Mouse (Mus musculus) lung, postnatal 4 days (tissue): Measurements from ENCODE around the gene Arhgap25.
A peak's percentile ranks its signal among the peaks of the same experiment; 100 is the strongest.
"Not testable (repeated sequence)": the region's sequence is repeated elsewhere in the genome, so short reads cannot be mapped to it uniquely, and the experiment has no call there.

ENCODE experiments used
- DNase-seq, 2 experiments: peaks; one replicate each; pipeline ENCODE4 v3.0.0; 2021

Gene Arhgap25

DNA sequence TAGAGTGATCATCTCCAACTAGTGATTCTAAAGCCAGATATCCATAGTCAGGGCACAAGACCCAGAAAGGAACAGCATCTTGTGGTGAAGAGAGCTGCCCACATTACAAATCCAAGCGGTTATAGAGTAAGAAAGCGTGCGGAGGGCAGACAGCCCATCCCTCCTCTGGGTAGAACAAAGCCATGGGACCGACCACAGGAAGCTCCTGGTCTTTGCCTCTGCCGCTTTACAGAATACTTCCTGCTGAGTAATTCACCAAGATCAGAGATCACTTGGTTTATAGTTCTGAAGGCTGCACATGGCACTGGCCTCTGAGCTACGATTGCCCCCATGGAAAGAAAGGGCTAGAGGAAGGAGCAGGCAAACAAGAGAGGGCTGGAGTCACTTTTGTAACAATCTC, 30.6 kb downstream of the Arhgap25 start:
- no peak for DNase-seq

DNA sequence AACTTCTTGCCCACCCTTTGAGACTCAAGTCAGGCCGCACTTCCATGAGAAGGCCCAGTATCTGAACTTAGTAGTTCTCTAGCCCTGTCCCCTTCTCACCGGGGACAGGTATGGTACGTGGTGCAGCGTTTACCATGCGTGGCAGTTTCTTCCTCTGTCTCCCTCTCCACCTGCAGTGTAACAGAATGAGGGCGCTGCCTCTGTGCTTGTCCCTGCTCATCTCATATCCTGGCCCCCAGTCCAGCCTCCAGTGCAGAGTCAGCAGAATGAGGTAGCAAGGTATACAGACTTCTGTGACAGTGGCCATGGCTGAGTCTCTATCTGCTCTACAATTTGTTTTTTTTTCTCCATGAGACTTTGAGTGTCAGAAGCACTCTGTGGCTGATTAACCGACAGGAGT, 32.4 kb downstream of the Arhgap25 start:
- no peak for DNase-seq

DNA sequence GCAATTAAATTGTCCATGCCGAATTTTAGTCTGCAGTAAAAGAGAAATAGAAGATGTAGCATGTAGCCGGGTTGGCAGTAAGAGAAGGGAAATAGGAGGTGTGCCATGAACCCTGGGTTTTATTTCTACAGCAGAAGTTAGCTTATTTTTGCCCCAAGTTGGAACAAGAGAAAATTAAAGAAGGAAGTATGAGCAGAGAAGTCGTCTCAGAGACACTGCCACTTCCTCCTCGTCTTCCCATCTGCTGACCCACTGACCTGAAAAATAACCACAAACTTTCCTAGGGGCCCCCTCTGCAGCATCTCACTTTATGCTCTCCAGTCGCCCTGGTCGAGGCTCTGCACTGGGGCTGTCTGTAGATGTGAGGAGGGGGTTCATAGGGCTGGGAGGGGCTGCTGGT, 33.3 kb downstream of the Arhgap25 start:
- no peak for DNase-seq

DNA sequence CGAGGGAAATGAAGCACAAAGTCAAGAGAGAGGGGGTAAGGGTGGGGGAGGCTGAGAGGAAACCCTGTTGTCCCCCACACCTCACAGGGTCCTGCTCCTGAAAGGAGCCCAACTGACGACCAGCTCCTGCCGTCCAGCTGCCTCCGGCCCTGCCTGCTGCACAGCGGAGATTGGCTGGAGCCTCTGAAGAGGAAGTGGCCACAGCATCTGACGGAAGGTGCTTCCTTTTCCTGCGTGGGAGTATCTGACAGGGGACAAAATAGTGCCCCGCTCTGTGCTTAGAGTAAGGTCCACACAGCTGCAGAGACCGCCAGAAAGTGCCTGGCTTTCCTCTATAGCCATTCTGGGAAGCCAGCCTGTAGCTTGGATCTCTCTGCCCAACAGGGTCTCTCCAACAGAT, 36.9 kb downstream of the Arhgap25 start:
- peak; percentile 70 to 76 for DNase-seq

DNA sequence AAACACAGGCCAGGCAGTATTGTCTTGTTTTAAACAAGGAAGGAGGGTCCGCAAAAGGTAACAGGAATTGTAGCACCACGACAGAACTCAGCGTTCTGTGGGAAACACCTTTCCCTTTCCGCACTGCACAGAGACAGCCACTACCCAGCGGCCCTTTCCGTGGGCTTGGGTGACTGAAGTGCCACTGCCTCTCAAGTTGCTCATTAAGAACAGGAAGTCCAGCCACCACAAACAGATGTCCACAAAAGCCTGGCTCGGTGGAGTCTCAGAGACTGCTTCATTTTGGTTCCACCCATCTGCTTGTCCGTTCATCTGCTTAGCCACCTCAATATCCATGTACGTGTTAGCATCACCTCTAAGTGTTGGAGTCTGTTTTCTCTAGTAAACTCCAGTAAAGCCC, 38.7 kb downstream of the Arhgap25 start:
- DNase-seq: peak; percentile 49 to 52

DNA sequence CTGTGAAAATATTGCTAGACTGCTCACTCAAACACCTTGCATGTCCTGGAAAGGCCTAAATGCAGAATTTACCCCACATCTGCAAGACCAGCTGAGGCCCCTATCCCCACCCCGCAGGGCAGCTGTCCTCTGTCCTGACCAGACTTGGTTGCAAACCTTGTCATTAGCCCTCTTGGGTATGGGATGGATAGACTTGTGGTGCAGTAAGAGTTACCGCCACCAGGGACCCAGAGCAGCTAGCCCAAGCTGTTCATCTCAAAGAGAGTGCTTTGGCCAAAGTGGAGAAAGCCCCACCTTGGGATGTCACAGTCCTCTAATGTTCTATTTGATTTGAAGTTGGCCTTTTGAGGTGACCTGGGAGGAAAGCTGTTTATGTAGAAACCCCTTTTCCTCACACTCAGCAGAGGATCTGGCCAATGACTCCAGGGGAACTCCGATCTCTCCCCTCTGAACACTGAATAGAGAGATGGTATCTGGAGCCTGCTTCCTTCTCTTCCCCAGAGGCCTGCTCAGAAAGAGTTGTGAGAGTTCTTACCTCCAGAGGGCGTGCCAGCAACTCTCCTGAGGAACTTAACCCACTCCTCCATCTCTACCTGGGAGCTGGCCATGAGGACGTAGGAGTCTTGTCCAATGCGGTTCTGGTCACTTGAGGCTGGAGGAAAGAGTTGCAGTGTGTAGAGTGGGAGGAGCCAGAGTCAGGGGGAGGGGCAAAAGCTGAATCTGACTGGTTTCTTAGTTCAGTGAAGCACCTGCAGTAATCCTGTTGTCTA, 45.2 kb downstream of the Arhgap25 start:
- peak; percentile 50 to 53 for DNase-seq

DNA sequence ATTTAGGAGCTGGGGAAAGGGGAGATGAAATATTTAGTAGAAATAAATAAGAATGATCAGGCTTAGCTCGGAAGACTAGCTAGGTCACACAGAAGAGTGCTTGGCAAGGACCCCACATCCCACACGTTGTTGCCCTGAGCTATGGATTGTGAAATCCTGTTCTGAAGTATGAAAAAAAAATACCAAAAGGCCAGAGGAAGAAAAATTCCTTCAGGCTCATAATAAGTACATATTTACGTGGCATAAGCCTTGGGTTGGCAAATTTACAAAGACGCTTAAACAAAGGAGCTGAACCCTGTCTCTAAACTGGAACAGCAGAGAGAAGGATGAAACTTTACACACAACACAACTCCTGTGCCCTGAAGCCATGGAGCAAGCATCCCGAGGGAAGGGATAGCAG, 48.3 kb downstream of the Arhgap25 start:
- DNase-seq: no peak

DNA sequence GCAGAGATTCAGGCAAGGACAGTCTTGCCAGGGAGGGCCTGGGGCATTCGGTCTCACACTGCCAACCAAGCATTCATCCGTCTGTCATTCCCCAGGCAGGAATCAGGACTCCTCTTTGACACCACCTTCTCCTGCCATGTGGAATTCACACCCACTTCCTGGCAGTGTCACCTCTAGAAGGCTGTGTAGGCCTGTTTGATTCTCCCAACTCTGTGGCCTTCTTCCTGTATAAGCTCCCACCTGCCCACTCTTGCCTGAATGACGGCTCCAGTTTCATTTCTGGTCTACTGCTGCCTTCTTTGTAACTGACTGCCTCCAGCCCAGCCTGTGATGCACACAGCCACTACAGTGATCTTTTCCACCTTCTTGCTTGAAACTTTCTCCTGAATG, 49.2 kb downstream of the Arhgap25 start:
- DNase-seq: no peak

DNA sequence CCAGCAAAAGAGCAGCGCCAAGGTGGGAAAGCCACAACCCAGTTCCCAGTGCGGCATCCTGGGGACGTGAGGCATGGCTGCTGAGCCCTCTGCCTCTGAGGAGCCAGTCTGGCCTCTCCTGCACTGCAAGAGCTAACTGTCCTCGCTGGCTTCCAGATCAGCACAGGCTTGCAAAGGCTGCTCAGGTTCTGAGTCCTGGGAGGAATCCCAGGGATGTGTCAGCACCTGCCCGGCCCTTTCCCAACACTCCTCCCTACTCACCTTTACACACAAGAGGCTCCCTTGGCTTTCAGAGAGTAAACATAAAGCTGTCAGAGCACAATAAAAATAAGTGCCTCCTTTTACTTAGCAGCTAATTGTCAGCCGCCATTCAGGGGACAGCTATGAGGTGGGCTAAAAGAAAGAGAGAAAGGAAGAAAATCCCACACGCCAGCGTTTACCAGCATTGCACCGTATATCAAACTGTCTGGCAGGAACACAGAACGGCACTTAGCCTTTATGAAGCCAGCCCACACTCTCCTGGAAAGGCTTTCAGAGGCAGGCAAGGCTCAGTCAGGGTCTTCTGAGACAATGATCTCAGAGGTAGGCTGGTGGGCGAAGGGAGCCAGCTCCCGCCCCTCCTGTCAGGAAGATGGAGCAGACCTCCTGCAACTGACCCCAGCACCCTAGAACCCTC, 49.7 kb downstream of the Arhgap25 start:
- no peak for DNase-seq

DNA sequence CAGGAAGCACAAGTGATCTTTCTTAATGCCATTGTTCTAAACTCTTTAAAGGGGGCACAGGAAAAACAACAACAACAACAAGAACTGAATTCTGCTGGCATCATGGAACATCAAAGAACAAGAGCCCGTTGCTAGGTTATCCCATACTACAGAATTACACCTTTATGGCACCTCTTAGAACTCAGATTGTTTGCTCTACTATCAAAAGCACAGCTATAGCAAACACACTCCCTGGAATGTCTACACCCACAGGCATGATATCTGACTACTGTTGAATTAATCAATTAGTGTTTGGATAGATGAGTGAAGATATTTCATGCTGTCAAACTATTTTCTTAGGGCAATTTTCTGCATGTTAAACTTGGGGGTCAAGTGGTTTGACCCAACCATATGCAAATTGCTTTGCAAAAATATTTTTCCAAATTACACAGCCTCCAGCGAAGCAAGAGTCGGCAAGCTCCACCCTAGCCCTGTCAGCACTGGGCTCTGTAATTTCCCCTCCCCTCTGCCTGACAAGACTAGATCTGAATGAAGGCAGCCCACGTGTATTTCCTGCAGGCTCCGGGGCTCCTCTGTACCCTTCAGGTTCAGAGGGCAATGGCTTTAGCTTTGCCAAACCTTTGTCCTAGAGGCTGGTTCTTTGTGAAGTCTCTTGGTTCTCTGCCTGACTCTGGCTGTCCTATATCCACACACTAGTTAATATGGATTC, 53.6 kb downstream of the Arhgap25 start:
- DNase-seq: no peak

DNA sequence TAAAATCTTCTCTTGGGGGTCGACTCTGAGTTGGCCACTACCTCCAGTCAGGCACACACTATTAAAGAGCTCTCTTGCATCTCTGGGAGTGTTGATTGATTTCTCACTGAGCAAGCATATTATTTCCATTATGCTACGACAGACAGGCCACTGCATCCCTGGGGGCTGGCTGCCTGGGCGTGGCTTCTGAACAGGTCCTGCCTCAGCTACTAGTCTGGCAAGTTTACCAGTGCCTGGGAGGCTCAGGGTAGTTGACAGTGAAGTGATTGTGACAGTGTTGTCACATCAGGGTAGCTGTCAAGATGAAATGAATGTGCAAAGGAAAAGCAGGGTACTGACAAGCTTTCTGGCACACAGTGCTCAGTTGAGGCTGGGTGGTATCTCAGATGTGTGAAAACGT, 54.2 kb downstream of the Arhgap25 start:
- DNase-seq: no peak

DNA sequence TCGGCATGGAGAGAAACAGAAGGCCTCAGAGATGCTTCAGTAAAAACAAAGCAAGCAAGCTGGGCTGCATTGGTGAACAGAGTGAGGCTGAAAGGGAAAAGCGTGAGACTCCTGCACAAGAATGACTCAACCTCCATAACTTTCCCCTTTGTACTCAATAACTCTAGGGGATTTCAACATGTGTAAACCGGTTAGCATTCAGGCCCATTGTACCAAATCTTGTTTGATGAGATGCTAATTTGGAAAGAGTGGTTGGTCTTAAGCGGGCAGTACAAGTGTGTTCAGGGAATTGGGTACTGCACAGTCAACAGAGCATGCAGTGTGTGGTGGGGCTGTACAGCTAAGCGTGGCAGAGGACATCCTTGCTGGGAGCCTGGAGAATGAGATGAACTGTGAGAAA, 57.8 kb downstream of the Arhgap25 start:
- DNase-seq: no peak

DNA sequence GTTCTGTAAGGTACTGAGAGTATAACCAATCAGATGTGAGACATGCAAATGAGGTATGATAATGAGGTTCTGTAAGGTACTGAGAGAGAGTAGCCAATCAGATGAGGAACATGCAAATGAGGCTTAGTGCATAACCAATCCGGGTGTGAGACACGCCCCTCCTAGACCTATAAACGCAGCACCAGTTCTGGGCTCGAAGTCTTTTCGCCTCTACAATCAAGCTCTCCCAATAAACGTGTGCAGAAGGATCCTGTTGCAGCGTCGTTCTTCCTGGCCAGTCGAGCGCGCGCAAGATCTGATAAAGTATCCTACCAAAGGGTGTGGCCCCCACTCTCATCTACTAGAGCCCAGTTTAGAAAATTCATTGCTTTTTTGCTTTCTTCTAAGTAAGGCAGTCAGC, 63.0 kb downstream of the Arhgap25 start:
- not testable (repeated sequence) for DNase-seq

DNA sequence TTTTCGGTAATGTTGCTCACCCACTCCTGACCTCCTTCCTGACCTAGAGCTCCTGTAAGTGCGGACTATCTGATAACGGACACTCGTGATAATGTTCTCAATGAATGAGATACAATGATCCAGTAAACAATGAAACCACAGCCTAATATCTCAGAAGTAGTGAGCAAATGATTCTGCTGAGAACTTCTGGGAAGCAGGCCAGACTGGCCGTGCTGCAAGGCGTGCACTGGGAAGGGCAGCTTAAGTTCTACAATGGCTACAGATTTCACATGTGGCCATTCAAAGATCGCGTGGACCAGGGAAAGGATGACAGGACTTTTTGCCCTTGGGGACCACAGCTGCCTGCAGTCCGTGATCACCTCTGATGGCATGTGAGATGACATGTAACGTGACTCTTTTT, 64.7 kb downstream of the Arhgap25 start:
- DNase-seq: peak; percentile 17 to 41

DNA sequence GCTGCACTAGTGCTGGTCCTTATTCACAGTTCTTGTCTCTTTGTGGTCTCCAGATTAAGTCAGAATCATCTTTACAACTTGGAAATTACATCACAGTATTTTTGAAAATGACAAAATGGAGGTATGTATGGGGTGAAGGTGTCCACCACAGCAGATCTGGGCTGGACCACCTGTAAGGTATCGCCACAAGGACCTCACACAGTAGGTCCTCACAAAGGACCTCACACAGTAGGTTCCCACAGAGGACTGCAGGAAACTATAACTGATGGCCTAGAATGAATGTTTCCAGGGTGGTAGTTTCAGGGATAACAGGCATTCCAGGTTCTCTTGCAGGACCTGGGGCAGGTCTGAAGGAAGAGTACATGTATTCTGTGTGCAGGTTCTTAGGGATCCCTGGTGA, 65.7 kb downstream of the Arhgap25 start:
- no peak for DNase-seq

DNA sequence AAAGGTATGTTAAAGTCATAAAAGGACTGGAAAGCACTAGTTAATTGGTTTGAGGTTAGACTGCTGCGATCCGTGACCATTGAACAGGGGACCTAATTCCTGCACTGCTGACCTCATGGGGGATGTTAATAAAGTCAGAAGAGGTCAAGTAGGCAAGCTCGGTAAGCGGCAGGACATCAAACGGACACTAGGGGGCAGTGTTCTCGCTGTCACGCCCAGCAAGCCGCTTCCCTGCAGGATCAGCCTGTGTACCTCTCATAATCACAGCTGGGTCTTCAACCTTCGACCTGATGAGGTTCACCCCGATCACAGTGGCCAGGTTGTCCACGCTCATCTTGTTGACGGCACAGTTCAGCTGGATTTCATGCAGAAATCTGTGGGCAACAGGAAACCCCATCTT, 66.8 kb downstream of the Arhgap25 start:
- DNase-seq: peak; percentile 64 to 76

DNA sequence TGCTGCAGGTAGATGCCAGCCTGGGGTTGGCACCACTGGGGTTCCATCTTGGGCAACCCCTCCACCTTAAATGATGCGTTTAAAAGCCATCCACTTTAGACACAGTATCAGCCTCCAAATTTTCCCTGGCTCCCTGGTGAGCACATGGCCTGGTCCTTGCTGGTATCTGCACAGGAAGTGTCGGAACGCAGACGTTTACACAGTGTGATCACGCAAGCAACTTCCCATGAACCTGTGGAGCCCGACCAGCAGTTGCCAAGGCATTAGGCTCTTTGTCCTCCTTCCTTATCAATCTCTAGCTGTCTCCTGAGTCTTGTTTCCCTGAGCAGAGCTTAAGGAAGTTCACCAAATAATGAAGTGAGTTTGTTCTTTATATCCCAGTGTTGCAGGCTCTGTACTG, 77.6 kb downstream of the Arhgap25 start:
- peak; percentile 22 to 57 for DNase-seq

DNA sequence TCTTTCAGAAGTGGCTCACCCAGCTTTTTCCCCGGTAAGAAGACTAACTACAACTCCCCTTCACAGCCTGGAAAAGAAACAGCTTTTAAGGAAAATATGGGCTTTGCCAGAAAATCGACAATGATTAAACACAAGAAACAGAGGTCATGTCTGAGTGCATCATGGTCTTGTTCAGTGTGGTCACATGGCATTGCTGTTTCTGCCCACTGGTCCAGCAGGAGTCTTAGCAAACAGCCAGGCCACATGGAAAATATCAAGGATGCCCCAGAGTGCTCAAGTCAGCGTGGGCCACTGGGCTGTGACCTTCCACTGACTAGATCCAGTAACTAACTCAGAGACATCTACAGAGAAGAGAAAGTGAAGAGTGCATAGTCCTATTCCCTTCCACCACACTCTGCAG, 81.3 kb downstream of the Arhgap25 start:
- DNase-seq: no peak

DNA sequence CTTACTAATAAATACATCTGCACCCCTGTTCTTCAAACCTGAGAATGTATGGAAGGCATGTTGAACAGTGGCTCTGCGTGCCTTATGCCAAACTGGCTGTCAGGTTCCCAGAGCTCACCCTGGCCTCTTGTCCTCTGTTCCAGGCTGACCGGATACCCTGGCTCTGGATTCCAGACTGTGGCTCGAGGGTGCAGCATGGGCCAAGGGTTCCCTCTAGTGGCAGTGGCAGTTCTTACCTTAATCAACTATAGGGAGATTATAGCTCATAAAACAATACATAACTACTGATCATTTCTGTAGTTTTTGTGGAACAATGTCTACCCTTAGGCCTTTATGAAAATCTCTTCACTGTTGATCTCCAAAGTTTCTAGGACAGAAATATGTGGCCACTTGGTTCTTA, 82.0 kb downstream of the Arhgap25 start:
- peak; percentile 49 to 58 for DNase-seq

DNA sequence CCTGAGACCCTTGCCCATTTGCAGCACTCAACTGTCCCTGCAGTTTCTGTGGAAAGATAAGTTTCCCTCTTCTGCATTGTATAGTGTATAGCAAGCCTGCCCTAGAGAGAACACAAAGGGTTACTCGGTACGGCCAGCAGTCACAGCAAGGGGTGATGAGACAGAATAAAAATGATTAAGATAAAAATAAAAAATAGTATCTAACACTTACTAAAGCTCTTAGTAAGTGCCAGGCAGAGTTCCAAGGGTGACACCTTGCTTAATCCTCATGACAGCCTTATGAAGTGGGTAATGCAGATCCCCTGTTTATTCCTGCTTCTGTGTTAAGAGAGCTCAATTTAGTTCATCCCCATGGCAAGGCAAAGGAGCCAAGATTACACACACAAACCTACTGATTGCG, 83.5 kb downstream of the Arhgap25 start:
- no peak for DNase-seq

DNA sequence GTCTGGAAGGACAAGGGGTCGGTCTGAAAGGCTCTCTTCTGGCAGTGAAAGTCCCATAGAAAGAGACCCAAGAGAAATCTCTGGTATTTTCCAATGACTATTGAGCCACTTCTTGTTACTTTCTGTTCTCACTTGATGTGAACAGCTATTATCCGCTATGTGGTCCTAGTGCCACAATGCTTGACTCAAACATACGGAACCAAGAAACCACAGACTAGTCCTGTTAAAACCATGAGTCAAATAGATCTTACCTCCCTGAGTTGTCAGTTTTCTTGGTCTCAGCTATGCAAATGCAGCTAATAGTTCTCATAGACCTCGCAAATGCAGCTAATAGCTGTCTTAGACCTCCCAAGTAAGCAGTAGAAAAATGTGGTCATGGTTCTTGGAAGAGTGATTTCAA, 85.8 kb downstream of the Arhgap25 start:
- DNase-seq: no peak

DNA sequence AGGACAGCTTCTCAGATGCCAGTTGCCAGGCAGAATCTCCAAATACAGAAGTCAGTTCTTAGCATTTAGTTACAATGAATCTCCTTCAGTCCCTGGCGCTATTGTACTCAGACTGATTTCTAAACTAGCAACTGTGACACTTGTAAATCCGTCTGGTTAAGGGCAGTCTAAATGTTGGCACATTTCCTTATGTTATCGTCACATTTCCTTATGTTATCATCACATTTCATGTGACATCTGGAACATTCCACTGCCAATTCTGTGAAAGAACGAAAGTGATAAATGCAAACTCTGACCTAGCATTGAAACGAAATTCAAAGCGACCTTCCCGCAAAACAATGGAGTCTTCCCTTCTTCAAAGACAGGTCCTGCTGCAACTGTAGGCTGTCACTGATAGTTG, 87.8 kb downstream of the Arhgap25 start:
- no peak for DNase-seq

DNA sequence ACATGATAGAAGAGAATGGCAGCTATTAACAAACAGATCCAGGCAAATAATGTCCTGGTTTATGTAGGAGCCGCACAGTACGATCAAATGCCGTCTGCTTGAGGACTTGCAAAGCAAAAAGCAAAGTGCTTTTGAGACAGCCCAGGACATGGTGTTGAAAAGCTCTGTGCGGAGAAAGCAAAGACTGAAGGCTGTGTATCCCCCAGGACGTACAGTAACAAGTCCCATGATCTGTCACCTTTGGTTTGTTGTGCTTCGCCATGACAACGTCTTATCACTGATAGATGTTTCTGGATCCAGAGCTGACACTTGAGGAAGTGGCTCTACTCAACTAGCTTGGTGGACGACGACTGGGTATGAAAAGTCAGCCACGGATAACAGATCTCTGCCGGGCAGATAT, 89.8 kb downstream of the Arhgap25 start:
- DNase-seq: no peak

DNA sequence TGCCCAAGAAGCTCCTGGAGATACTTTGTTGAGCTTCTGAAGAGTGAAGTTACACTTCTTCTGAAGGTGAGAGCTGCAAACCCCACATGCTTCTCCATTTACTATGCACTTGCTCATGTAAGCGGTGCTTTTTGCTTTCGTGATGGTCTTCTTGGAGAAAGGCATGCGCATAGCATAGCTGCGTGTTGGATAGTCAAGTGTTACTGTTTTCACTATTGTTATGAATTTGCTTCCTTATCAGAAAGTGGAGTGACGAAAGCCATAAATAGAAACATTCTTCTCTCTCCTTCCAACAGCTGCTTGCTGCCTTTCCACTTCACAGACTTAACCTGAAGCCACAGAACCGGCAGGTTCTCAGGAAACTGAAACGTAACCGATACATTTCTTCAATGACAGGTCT, 96.3 kb downstream of the Arhgap25 start:
- no peak for DNase-seq
